Mouse (Mus musculus) layer of hippocampus, adult 9-10 months (tissue): ENCODE measurements around the gene Nuak1.
A peak's percentile ranks its signal among the peaks of the same experiment; 100 is the strongest.

ENCODE experiments used
- DNase-seq: peaks from one replicate; pipeline ENCODE4 v3.0.0; 2022; ENCODE audit warnings: low spot score

The Nuak1 gene

GRCm38 (mm10) chr10:84447411-84447821, 7.0 kb upstream of the Nuak1 start:
- DNase-seq: no peak

DNA sequence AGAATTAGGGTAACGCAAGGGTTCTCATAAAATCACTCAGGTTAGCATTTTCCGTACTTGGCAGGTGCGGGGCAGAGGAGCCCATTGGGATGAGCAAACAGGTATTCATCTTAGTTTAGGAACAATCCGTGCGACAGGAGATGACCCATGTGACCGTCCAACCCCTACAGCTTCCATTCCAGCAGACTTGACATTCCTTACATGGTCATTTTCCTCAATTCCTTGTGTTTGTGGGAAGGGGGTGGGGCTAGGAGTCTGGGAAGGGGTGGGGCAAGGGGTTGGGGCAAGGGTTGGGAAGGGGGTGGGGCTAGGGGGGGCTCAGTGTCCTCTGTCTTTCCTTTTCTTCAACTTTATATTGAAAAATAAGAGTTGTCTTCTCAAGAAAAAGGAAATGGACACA, 6.3 kb upstream of the Nuak1 start:
- DNase-seq: no peak

DNA sequence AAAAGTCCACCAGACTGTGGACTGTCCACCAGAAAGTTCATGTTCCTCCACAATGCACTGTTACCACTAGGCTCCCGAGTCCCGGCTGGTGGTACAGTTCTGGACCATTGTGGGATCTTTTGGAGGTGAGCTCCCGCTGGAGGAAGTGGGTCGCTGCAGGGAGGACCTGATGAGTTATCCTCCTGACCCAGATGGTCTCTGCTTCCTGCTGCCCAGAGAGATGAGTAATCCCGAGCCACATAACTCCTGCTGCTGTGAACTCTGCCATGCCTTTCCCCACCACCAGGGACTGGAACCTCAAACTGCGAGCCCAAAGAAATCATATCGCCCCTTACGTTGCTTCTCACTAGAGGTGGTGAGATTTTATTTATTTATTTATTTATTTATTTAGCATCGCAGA, 4.0 kb upstream of the Nuak1 start:
- no peak for DNase-seq

DNA sequence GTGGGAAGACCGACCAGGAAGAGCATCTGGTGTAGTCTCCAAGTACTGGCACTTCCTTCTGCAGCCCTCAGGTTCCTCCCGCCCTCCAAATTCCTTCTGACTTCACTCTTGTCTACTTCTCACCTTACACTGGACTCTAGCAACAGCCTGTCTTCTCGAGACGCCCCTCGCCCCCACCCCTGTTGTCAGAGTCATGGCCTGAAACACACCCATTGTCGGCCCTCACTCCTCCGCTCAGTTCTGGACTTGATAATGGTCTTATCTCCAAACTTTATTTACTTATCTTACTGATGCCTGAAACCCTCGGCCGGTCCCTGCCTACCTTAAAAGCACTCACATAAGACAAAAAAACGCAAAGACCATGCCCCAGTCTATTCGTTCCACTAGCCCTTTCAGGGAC, 1.4 kb upstream of the Nuak1 start:
- DNase-seq: no peak

GRCm38 (mm10) chr10:84441434-84441785, 1.0 kb upstream of the Nuak1 start:
- DNase-seq: no peak

DNA sequence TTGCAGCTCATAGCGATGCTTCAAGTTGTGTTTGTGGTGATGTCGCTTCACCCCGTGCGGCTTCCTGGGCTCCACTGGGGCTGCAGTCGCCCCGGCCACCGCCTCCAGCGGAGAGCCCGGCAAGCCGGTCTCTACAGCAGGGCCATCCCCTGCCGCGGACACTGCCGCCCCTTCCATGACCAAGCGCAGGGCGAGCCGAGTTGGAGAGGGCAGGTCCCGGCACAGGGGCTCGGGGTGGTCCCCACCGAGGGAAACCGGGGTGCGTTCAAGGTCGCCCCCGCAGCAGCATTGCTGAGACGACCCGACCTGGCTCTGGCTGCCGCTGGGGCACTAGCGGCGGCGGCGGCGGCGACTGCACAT, 236 bp downstream of the Nuak1 start:
- DNase-seq: no peak

DNA sequence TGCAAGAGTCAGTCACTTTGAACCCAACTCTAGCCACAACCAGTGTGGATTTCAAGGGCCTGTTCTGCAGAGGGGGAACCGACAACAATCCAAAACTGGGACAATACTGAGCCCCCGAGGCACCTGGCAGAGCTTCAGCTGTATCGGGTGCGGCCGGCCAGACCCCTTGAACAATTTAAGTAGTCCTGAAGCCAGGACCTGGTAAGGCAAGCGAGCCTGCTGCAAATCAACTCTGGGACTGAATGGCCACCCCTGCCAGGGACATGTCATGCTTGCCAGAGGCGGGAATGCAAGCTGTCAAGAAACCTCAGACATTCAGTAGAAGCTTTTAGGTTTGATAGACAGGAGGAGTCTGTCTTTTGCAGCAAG, 1.2 kb downstream of the Nuak1 start:
- DNase-seq: no peak

GRCm38 (mm10) chr10:84438466-84439227, 1.8 kb downstream of the Nuak1 start:
- no peak for DNase-seq

GRCm38 (mm10) chr10:84438049-84438422, 2.4 kb downstream of the Nuak1 start:
- DNase-seq: peak; percentile 99

- no peak for DNase-seq
Observed at GRCm38 (mm10) chr10:84437166-84438048, 3.0 kb downstream of the Nuak1 start.

GRCm38 (mm10) chr10:84435930-84436329, 4.5 kb downstream of the Nuak1 start:
- no peak for DNase-seq

DNA sequence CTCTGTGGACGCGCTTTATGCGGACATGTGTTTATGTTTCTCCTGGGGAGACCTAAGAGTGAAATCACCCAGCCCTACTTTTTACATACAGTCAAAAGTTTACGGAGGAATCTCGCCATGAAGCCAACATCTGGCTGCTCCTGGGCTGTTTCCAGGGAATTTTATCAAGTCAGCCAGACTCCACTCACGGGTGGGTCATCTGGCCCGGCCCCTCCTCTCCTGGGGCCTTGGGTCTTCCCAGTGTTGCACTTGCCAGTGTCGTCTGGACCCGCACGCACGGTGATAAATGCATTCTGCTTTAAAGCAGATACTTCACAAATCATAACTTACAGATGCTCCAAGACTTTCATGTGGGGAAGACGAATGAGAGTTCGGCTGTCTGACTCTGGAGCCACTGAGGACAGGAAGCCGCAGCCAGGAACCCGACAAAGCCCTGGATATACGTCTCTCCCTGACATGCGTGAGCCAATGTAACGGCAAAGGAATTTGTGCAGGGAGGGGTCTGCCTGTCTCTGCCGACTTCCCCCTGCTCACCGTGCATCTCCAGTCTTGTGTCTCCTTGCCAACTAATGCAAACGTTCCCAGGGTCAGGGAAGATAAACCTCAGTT, 7.1 kb downstream of the Nuak1 start:
- no peak for DNase-seq

DNA sequence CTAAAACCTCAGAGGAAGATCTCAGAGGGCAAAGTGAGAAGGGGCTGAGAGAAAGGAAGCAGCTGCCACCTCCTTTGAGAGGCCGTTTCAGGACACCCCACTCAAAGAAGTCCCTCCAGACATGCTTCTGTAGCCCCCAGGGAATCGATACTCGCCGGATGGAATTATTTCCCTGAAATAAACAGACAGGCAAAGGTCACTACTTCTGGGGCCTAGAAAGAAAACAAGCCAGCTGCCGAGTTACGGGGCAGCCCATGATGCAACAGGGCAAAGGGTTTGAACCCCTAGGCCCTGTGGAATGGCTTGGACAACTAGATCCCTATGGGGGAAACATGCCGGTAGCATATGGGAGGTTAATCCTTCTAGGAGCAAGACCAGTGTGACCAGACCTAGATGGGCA, 16.0 kb downstream of the Nuak1 start:
- no peak for DNase-seq

- DNase-seq: no peak
Observed at GRCm38 (mm10) chr10:84423903-84424302, 16.5 kb downstream of the Nuak1 start.

DNA sequence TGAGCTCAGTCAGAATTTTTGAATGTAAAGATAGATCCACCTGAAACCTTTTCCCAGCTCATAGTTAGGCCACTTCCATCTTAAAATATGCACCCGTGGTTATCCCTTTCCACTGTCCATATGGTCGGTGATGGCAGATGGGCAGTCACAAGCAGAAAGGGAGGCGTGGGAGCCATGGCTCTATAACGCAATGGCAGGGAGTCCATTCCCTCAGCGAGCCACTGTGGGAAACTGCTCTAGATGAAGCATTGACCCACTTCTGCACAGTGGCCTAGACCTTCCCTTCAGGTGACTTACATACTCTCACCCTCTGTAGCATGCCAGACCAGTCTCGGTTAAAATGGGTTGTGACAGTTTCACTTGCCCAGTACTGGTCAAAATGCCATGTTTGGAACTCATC, 19.8 kb downstream of the Nuak1 start:
- DNase-seq: no peak

- no peak for DNase-seq
Observed at GRCm38 (mm10) chr10:84418421-84418820, 22.0 kb downstream of the Nuak1 start.

- no peak for DNase-seq
Observed at GRCm38 (mm10) chr10:84416752-84417151, 23.6 kb downstream of the Nuak1 start.

DNA sequence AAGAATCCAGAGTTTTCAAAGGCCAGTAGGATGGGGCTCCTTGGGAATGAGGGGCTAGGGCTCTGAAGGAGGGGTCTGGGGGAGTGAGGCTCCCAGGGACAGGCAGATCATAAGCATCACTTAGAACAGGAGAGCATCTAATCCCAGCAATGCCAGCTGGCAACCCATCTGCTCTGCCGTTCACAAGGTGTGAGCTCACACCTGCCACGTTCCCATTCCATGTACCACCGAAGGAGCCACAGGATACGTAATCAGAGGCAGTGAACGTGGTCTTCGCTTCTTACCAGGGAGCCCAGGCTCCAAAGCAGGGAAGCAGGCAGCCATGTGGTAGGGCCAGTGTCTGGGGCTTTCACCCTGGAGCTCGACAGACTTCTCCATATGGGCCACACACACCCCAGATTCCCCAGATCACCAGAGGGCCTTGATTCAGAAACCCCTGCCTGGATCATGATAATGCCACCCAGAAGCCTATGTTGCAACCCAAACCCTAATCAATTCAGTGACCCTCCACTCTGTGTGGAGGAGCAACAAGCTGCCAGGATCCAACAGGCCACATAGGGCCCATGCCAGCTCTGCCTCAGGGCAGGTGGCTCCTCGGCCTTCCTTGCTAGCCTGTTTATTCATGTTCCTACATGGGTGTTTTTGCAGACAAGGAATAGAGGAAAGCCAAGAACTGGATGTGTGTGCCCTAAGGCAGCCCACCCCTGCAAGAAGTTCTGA, 25.3 kb downstream of the Nuak1 start:
- DNase-seq: no peak

DNA sequence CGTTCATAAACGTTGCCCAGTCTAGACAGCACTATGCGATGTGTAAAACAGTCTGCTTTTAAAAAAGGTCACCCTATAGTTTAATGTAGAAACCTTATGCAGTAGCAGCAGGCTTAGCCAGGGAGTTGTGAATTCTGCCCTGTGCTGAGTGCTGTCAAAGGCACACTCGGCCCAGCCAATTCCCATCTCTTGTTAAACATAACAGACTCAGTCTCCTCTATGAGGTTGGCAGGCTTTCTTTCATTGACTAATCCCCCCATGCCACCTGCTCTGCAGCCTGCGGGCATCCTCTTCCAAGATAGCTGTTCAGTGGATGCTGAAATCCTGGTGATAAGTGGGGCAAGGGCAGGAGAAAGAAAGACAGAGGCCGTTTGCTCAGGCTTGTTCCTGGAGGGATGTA, 27.1 kb downstream of the Nuak1 start:
- no peak for DNase-seq

- DNase-seq: no peak
Observed at GRCm38 (mm10) chr10:84412326-84412962, 28.0 kb downstream of the Nuak1 start.

- no peak for DNase-seq
Observed at GRCm38 (mm10) chr10:84411122-84412105, 29.0 kb downstream of the Nuak1 start.
